Mouse (Mus musculus) embryonic fibroblast, embryonic 13.5 days (primary cell): ENCODE measurements around the gene Hnrnpa2b1.

ENCODE experiments used
- CTCF ChIP-seq: IDR thresholded peaks from 2 replicates; pipeline ENCODE4 v1.5.1; 2011; ENCODE audit warnings: mild to moderate bottlenecking, control low read depth, low read length, moderate library complexity, borderline replicate concordance; ENCODE audit not compliant: insufficient read depth
- POLR2A ChIP-seq: IDR thresholded peaks from 2 replicates; pipeline ENCODE4 v1.6.1; 2011; ENCODE audit warnings: low read depth, mild to moderate bottlenecking, control low read depth, low read length, moderate library complexity

DNA sequence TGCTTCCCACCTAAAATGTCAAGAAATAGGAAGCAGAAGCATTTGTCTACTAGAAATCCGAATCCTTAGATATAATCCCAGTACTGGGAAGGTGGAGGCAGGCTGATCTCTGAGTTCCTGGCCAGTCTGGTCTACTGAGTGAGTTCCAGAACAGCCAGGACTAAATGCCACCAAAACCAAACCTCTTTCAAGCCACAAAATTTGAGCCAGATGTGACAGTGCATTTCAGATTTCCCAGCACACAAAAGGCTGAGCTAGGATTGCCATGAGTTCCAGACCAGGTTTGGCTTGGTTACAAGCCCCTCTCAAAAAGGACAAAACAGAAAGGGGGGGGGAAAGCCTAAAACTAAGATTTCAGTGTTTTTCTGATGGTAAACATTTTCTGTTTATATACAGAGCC lies 13.5 kb downstream of the Hnrnpa2b1 start:
- TF ChIP-seq POLR2A = no peak
- TF ChIP-seq CTCF = no peak
